10 mouse cellular contexts compared by ENCODE assay signal in the genomic region with DNA sequence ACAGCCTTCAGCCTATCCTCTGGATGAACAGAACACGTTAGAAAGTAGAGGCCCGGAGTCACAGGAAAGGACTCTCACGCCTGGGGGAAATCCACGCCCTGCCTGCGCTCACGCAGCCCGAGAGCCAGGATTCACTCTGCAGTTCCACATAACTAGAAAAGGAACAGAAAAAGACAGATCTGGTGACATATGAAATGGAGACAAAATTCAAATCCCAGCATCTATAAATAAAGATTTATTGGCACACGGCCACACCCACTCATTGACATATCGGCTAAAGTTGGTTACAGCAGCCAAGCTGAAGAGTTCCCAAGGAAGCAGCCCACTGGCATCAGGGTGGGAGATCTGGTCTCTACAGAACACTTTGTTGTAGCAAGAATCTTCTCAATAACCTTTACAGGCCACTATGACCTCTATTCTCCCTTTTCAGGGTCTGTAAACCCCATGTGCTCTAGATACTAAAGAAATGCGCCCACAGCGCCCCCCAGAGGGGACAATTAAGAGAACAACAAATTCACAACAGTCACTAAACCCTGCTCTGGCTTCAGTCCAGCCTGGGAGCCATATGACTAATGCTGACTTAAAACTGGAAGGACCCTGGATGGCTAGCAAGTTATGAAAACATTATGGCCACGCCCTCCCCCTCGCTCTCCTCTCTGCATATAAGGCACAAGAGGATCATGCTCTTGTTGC.
A peak's percentile ranks its signal among the peaks of the same experiment; 100 is the strongest.
DNase-seq lines count a peak whose midpoint lies in the region; ATAC-seq and TF ChIP-seq lines count a peak whose summit lies in the region.
"Had no signal": no experiment of that assay in that cellular context is flagged by ENCODE, and none has a peak within 500 bp of the region (broad histone marks: within the 10 kb centered on the region; RNA-seq: fewer than 3 reads in every experiment).

No protein-coding gene starts in this region.

- H3K4me3 ChIP-seq in gastrocnemius, adult 2 months = no peak overlapping the region
- H3K4me3 ChIP-seq: embryonic facial prominence, embryonic 13.5 days; limb, embryonic 15.5 days had no signal

- TF ChIP-seq CTCF in gastrocnemius, adult 2 months (IDR thresholded peaks at IDR 0.05) = peak; percentile 12; the same call in 1 of the 2 replicates

- intact Hi-C loops in gastrocnemius, adult 2 months (cut with DNase I) = no loop called here
- intact Hi-C loops in gastrocnemius, postnatal 36 days (cut with DNase I) = no loop called here

- ATAC-seq in megakaryocyte, adult 5-6 weeks (ENCODE audit: poor library complexity, severe bottlenecking) = no peak

- no peak overlapping the region for H3K27ac ChIP-seq in gastrocnemius, adult 2 months
- H3K27ac ChIP-seq: embryonic facial prominence, embryonic 13.5 days; limb, embryonic 15.5 days had no signal

- DNase-seq in gastrocnemius, adult 2 months = no peak
- no peak for DNase-seq in gastrocnemius, postnatal 36 days
- DNase-seq in 416B (ENCODE audit: low read depth) = peak; percentile 3
- DNase-seq in brain, adult 2 months (ENCODE audit: low read depth, low spot score) = peak; percentile 61
- peak; percentile 64 to 77 for DNase-seq in layer of hippocampus, postnatal 14 days (ENCODE audit: low spot score in 2 of 2)
- no peak for DNase-seq in heart, adult 18-20 months
- DNase-seq in natural killer cell, adult 2 months (ENCODE audit: low spot score in 2 of 2) = no peak

Comparison
In these comparisons a context has a peak if more than half of its experiments do, and no peak if none do; other contexts are left out.
1. DNase-seq: peak in 416B (single experiment), brain, adult 2 months (single experiment) and layer of hippocampus, postnatal 14 days (2 of 2); none in gastrocnemius, adult 2 months (single experiment), gastrocnemius, postnatal 36 days (0 of 2), heart, adult 18-20 months (0 of 2) and natural killer cell, adult 2 months (0 of 2).